Mouse (Mus musculus): ENCODE results near the gene Map6d1. TPM values are rescaled to one million over a fixed set of nuclear protein-coding genes. Genes with fewer than 3 reads are reported as not detected.

Map6d1 gene
- polyA plus RNA-seq (2015; fragmentation: Nextera tagmentation; extraction: Ambion mirVana): 0.95 and 1.3 TPM in 2 replicates

GRCm38 (mm10) chr16:20240468-20241414, at the start of gene Map6d1:
Map6d1 (minus strand) TSS chr16:20241358.
- Histone ChIP-seq H3K27me3 (replicated peaks) (peaks cover 26% of the 10 kb centered on the region; the same call in 1 of the 2 replicates), H3K4me1 (peaks cover 9% of the 10 kb centered on the region), H3K9ac (peak within 1 kb of the TSS; percentile 83), H3K9me3 (no peaks in the 10 kb centered on the region), H3K27ac (replicated peaks) (no peak within 1 kb of the TSS), H3K4me2 (peak within 1 kb of the TSS; percentile 89), H3K36me3 (peaks cover 10% of the 10 kb centered on the region; the same call in 1 of the 2 replicates), H3K4me3 (peak within 1 kb of the TSS; percentile 82)
- ATAC-seq (ENCODE audit: extremely low read depth, insufficient number of reproducible peaks, low FRiP score, low TSS enrichment): peak; percentile 47; the same call in 1 of the 2 replicates
- WGBS: 1% methylated on average over 90 of the region's 90 CpGs

GRCm38 (mm10) chr16:20280238-20280637, 39.1 kb upstream of the Map6d1 start:
- 73% methylated on average over 4 of the region's 4 CpGs for WGBS
- H3K4me2 ChIP-seq: no peak overlapping the region
- no peak overlapping the region for H3K9ac ChIP-seq

GRCm38 (mm10) chr16:20279395-20279794, 38.2 kb upstream of the Map6d1 start:
- no peak overlapping the region for H3K4me2 ChIP-seq
- H3K27me3 ChIP-seq (replicated peaks): no peaks in the 10 kb centered on the region
- no peak overlapping the region for H3K4me3 ChIP-seq
- WGBS: 77% methylated on average over 5 of the region's 5 CpGs
- H3K9me3 ChIP-seq: no peaks in the 10 kb centered on the region
- no peak overlapping the region for H3K27ac ChIP-seq (replicated peaks)
- ATAC-seq (ENCODE audit: extremely low read depth, insufficient number of reproducible peaks, low FRiP score, low TSS enrichment): no peak
- peaks cover 10% of the 10 kb centered on the region for H3K4me1 ChIP-seq
- peaks cover 66% of the 10 kb centered on the region for H3K36me3 ChIP-seq
- H3K9ac ChIP-seq: no peak overlapping the region

More at GRCm38 (mm10) chr16:20280238-20280637, 39.1 kb upstream of the Map6d1 start:
- Histone ChIP-seq H3K4me3 (no peak overlapping the region), H3K4me1 (peaks cover 10% of the 10 kb centered on the region), H3K27me3 (replicated peaks) (no peaks in the 10 kb centered on the region), H3K27ac (replicated peaks) (no peak overlapping the region), H3K9me3 (no peaks in the 10 kb centered on the region), H3K36me3 (peaks cover 74% of the 10 kb centered on the region)
- no peak for ATAC-seq (ENCODE audit: extremely low read depth, insufficient number of reproducible peaks, low FRiP score, low TSS enrichment)

GRCm38 (mm10) chr16:20272994-20273393, 31.8 kb upstream of the Map6d1 start:
- 7% methylated on average over 3 of the region's 3 CpGs for WGBS
- ATAC-seq (ENCODE audit: extremely low read depth, insufficient number of reproducible peaks, low FRiP score, low TSS enrichment): no peak
- H3K4me1 ChIP-seq: peaks cover 16% of the 10 kb centered on the region

GRCm38 (mm10) chr16:20271339-20271738, 30.2 kb upstream of the Map6d1 start:
- Histone ChIP-seq H3K9me3 (no peaks in the 10 kb centered on the region), H3K4me2 (no peak overlapping the region), H3K4me3 (no peak overlapping the region), H3K4me1 (peaks cover 16% of the 10 kb centered on the region), H3K9ac (no peak overlapping the region), H3K36me3 (no peaks in the 10 kb centered on the region), H3K27me3 (replicated peaks) (no peaks in the 10 kb centered on the region; the same call in 1 of the 2 replicates), H3K27ac (replicated peaks) (no peak overlapping the region)
- 75% methylated on average over 4 of the region's 4 CpGs for WGBS
- ATAC-seq (ENCODE audit: extremely low read depth, insufficient number of reproducible peaks, low FRiP score, low TSS enrichment): no peak

More at GRCm38 (mm10) chr16:20272994-20273393, 31.8 kb upstream of the Map6d1 start:
- Histone ChIP-seq H3K9me3 (no peaks in the 10 kb centered on the region), H3K4me2 (0 out of 2 replicates have a peak overlapping the region, but pooled peaks have one; percentile 24), H3K27me3 (replicated peaks) (no peaks in the 10 kb centered on the region; the same call in 1 of the 2 replicates), H3K9ac (no peak overlapping the region), H3K27ac (replicated peaks) (no peak overlapping the region), H3K4me3 (no peak overlapping the region), H3K36me3 (peaks cover 3% of the 10 kb centered on the region)

- Histone ChIP-seq H3K4me2 (0 out of 2 replicates have a peak overlapping the region, but pooled peaks have one; percentile 11), H3K9me3 (no peaks in the 10 kb centered on the region), H3K27me3 (replicated peaks) (no peaks in the 10 kb centered on the region; the same call in 1 of the 2 replicates), H3K4me1 (0 out of 2 replicates have a peak, but pooled peaks cover 5% of the 10 kb centered on the region), H3K9ac (no peak overlapping the region), H3K27ac (replicated peaks) (0 out of 2 replicates have a peak overlapping the region, but pooled peaks have one; percentile 20), H3K36me3 (no peaks in the 10 kb centered on the region), H3K4me3 (no peak overlapping the region)
- WGBS: 57% methylated on average over 7 of the region's 7 CpGs
- no peak for ATAC-seq (ENCODE audit: extremely low read depth, insufficient number of reproducible peaks, low FRiP score, low TSS enrichment)
Observed at GRCm38 (mm10) chr16:20265089-20265488, 23.9 kb upstream of the Map6d1 start.

GRCm38 (mm10) chr16:20257926-20258325, 16.8 kb upstream of the Map6d1 start:
- H3K9ac ChIP-seq: no peak overlapping the region
- H3K27me3 ChIP-seq (replicated peaks): no peaks in the 10 kb centered on the region
- WGBS: 75% methylated on average over 5 of the region's 5 CpGs
- no peaks in the 10 kb centered on the region for H3K36me3 ChIP-seq
- no peak for ATAC-seq (ENCODE audit: extremely low read depth, insufficient number of reproducible peaks, low FRiP score, low TSS enrichment)
- H3K4me3 ChIP-seq: no peak overlapping the region
- no peaks in the 10 kb centered on the region for H3K4me1 ChIP-seq
- no peak overlapping the region for H3K4me2 ChIP-seq
- H3K27ac ChIP-seq (replicated peaks): no peak overlapping the region
- H3K9me3 ChIP-seq: no peaks in the 10 kb centered on the region

GRCm38 (mm10) chr16:20248442-20249174, 7.5 kb upstream of the Map6d1 start:
- Histone ChIP-seq H3K36me3 (no peaks in the 10 kb centered on the region), H3K9ac (no peak overlapping the region), H3K4me1 (no peaks in the 10 kb centered on the region), H3K27ac (replicated peaks) (no peak overlapping the region), H3K9me3 (no peaks in the 10 kb centered on the region), H3K4me3 (no peak overlapping the region), H3K27me3 (replicated peaks) (no peaks in the 10 kb centered on the region), H3K4me2 (no peak overlapping the region)
- WGBS: 73% methylated on average over 9 of the region's 9 CpGs
- ATAC-seq (ENCODE audit: extremely low read depth, insufficient number of reproducible peaks, low FRiP score, low TSS enrichment): no peak

- Histone ChIP-seq H3K9me3 (no peaks in the 10 kb centered on the region), H3K4me3 (no peak overlapping the region), H3K4me2 (no peak overlapping the region), H3K4me1 (no peaks in the 10 kb centered on the region), H3K36me3 (no peaks in the 10 kb centered on the region), H3K27ac (replicated peaks) (no peak overlapping the region), H3K27me3 (replicated peaks) (peaks cover 3% of the 10 kb centered on the region; the same call in 1 of the 2 replicates), H3K9ac (no peak overlapping the region)
- ATAC-seq (ENCODE audit: extremely low read depth, insufficient number of reproducible peaks, low FRiP score, low TSS enrichment): no peak
Observed at GRCm38 (mm10) chr16:20247103-20247502, 5.9 kb upstream of the Map6d1 start.

GRCm38 (mm10) chr16:20238646-20239045, 2.5 kb downstream of the Map6d1 start:
- Histone ChIP-seq H3K4me3 (no peak overlapping the region), H3K36me3 (peaks cover 21% of the 10 kb centered on the region), H3K27me3 (replicated peaks) (peaks cover 26% of the 10 kb centered on the region; the same call in 1 of the 2 replicates), H3K4me1 (peaks cover 9% of the 10 kb centered on the region), H3K4me2 (no peak overlapping the region), H3K27ac (replicated peaks) (no peak overlapping the region), H3K9ac (no peak overlapping the region), H3K9me3 (no peaks in the 10 kb centered on the region)
- 83% methylated on average over 4 of the region's 4 CpGs for WGBS
- no peak for ATAC-seq (ENCODE audit: extremely low read depth, insufficient number of reproducible peaks, low FRiP score, low TSS enrichment)

- 72% methylated on average over 4 of the region's 4 CpGs for WGBS
Observed at GRCm38 (mm10) chr16:20237426-20237825, 3.7 kb downstream of the Map6d1 start.

More at GRCm38 (mm10) chr16:20237426-20237825, 3.7 kb downstream of the Map6d1 start:
- Histone ChIP-seq H3K36me3 (peaks cover 31% of the 10 kb centered on the region), H3K9ac (no peak overlapping the region), H3K4me2 (no peak overlapping the region), H3K4me1 (peaks cover 9% of the 10 kb centered on the region), H3K9me3 (no peaks in the 10 kb centered on the region), H3K4me3 (no peak overlapping the region), H3K27me3 (replicated peaks) (peaks cover 26% of the 10 kb centered on the region; the same call in 1 of the 2 replicates), H3K27ac (replicated peaks) (no peak overlapping the region)
- no peak for ATAC-seq (ENCODE audit: extremely low read depth, insufficient number of reproducible peaks, low FRiP score, low TSS enrichment)

Data from heart, embryonic 13.5 days (tissue).